Mouse (Mus musculus) cerebellum, postnatal 36 days (tissue): ENCODE measurements around the gene 9530068E07Rik.
"Not testable (repeated sequence)": the region's sequence is repeated elsewhere in the genome, so short reads cannot be mapped to it uniquely, and the experiment has no call there.

Experiments used
- DNase-seq, 2 experiments: peaks; one replicate each; pipeline ENCODE4 v3.0.0; 2021 to 2022; ENCODE audit warnings: mixed read lengths in 2 of 2

The 9530068E07Rik gene

GRCm38 (mm10) chr11:52374340-52374739 is 21.9 kb upstream of the 9530068E07Rik start:
- peak; percentile 59 to 61 for DNase-seq

- no peak for DNase-seq
Measured at GRCm38 (mm10) chr11:52377579-52377978, 18.6 kb upstream of the 9530068E07Rik start.

- no peak for DNase-seq
Measured at GRCm38 (mm10) chr11:52379241-52379640, 17.0 kb upstream of the 9530068E07Rik start.

- DNase-seq, result no peak
Measured at GRCm38 (mm10) chr11:52383741-52384140, 12.5 kb upstream of the 9530068E07Rik start.

GRCm38 (mm10) chr11:52384667-52385066 is 11.6 kb upstream of the 9530068E07Rik start:
- DNase-seq, result no peak

- DNase-seq, result no peak
Measured at GRCm38 (mm10) chr11:52386892-52387291, 9.3 kb upstream of the 9530068E07Rik start.

- DNase-seq, result no peak
Measured at GRCm38 (mm10) chr11:52388150-52388549, 8.1 kb upstream of the 9530068E07Rik start.

GRCm38 (mm10) chr11:52388979-52389378 is 7.2 kb upstream of the 9530068E07Rik start:
- not testable (repeated sequence) for DNase-seq

- no peak for DNase-seq
Measured at GRCm38 (mm10) chr11:52389933-52390332, 6.3 kb upstream of the 9530068E07Rik start.

- DNase-seq, result no peak
Measured at GRCm38 (mm10) chr11:52394494-52394893, 1.7 kb upstream of the 9530068E07Rik start.

GRCm38 (mm10) chr11:52395343-52395742 is 885 bp upstream of the 9530068E07Rik start:
- no peak for DNase-seq

GRCm38 (mm10) chr11:52396597-52397188 is 465 bp downstream of the 9530068E07Rik start:
- no peak for DNase-seq

GRCm38 (mm10) chr11:52397385-52397987 is 1.3 kb downstream of the 9530068E07Rik start:
- DNase-seq, result no peak

GRCm38 (mm10) chr11:52401476-52401875 is 5.2 kb downstream of the 9530068E07Rik start:
- no peak for DNase-seq

- DNase-seq, result no peak
Measured at GRCm38 (mm10) chr11:52402566-52402965, 6.3 kb downstream of the 9530068E07Rik start.

- no peak for DNase-seq
Measured at GRCm38 (mm10) chr11:52404209-52404608, 8.0 kb downstream of the 9530068E07Rik start.

- no peak for DNase-seq
Measured at GRCm38 (mm10) chr11:52405196-52405688, 9.0 kb downstream of the 9530068E07Rik start.

GRCm38 (mm10) chr11:52409316-52409715 is 13.1 kb downstream of the 9530068E07Rik start:
- no peak for DNase-seq

- DNase-seq, result no peak
Measured at GRCm38 (mm10) chr11:52418358-52418757, 22.1 kb downstream of the 9530068E07Rik start.

GRCm38 (mm10) chr11:52419246-52419645 is 23.0 kb downstream of the 9530068E07Rik start:
- no peak for DNase-seq

- no peak for DNase-seq
Measured at GRCm38 (mm10) chr11:52419861-52420260, 23.6 kb downstream of the 9530068E07Rik start.

- no peak for DNase-seq
Measured at GRCm38 (mm10) chr11:52420296-52421052, 24.2 kb downstream of the 9530068E07Rik start.

- peak; percentile 58 to 77 for DNase-seq
Measured at GRCm38 (mm10) chr11:52421053-52421778, 25.0 kb downstream of the 9530068E07Rik start.
